Mouse (Mus musculus) erythroid progenitor cell, adult 5-6 weeks (primary cell): ENCODE data around the gene Trex1. TPM values are rescaled to one million over a fixed set of nuclear protein-coding genes. Genes with fewer than 3 reads are reported as not detected.
A peak's percentile ranks its signal among the peaks of the same experiment; 100 is the strongest.

Experiments
- ATAC-seq: replicated peaks from 2 replicates; pipeline ENCODE4 v1.8.0; 2016; ENCODE audit warnings: moderate number of reproducible peaks, mild to moderate bottlenecking, moderate TSS enrichment, inconsistent platforms; ENCODE audit not compliant: poor library complexity, low FRiP score, severe bottlenecking
- total RNA-seq, 2 experiments: library from RNA; stranded (forward) in 1 of 2; stranded (reverse) in 1 of 2; fragments of 150-400 nt in 1 of 2; fragments of 186-747, 209-891 nt in 1 of 2; gene quantifications; 2 replicates each; pipeline versions ENCODE4 v1.2.3 to v1.2.4; 2015 to 2017; ENCODE audit warnings: low replicate concordance in 2 of 2

Gene Trex1
- total RNA-seq, 2 experiments from 2014 or later: 0.76 to 17.6 TPM

- no peak for ATAC-seq
Measured at GRCm38 (mm10) chr9:109091802-109092201, 32.3 kb upstream of the Trex1 start.

GRCm38 (mm10) chr9:109090446-109090845 lies 30.9 kb upstream of the Trex1 start:
- no peak for ATAC-seq

- ATAC-seq: no peak
Measured at GRCm38 (mm10) chr9:109087987-109088386, 28.5 kb upstream of the Trex1 start.

- no peak for ATAC-seq
Measured at GRCm38 (mm10) chr9:109084922-109085321, 25.4 kb upstream of the Trex1 start.

- ATAC-seq: peak; percentile 98
Measured at GRCm38 (mm10) chr9:109082124-109082800, 22.7 kb upstream of the Trex1 start, which contains the start of the genes Ccdc51 and Tma7. Ccdc51 (plus strand) TSS chr9:109082493. Tma7 (minus strand) TSS chr9:109082587.

- 0 out of 2 replicates have a peak, but pooled peaks have one; percentile 11 for ATAC-seq
Measured at GRCm38 (mm10) chr9:109081749-109082123, 22.2 kb upstream of the Trex1 start.

- no peak for ATAC-seq
Measured at GRCm38 (mm10) chr9:109080516-109080915, 21.0 kb upstream of the Trex1 start.

GRCm38 (mm10) chr9:109073661-109074573 lies 14.4 kb upstream of the Trex1 start, which contains the start of gene Atrip:
Atrip (minus strand) TSS chr9:109074124.
- peak; percentile 100 for ATAC-seq

GRCm38 (mm10) chr9:109068095-109068735 lies 8.7 kb upstream of the Trex1 start:
- no peak for ATAC-seq

GRCm38 (mm10) chr9:109060898-109061295 lies 1.4 kb upstream of the Trex1 start:
- no peak for ATAC-seq

GRCm38 (mm10) chr9:109060184-109060897 lies 807 bp upstream of the Trex1 start:
- no peak for ATAC-seq

GRCm38 (mm10) chr9:109058006-109058765 lies 1.3 kb downstream of the Trex1 start:
- no peak for ATAC-seq

- ATAC-seq: no peak
Measured at GRCm38 (mm10) chr9:109057543-109057942, 2.0 kb downstream of the Trex1 start.

GRCm38 (mm10) chr9:109056916-109057315 lies 2.6 kb downstream of the Trex1 start:
- ATAC-seq: no peak

- no peak for ATAC-seq
Measured at GRCm38 (mm10) chr9:109056081-109056690, 3.3 kb downstream of the Trex1 start.

GRCm38 (mm10) chr9:109055271-109056030 lies 4.1 kb downstream of the Trex1 start:
- ATAC-seq: no peak

- no peak for ATAC-seq
Measured at GRCm38 (mm10) chr9:109054712-109055111, 4.8 kb downstream of the Trex1 start.

- ATAC-seq: no peak
Measured at GRCm38 (mm10) chr9:109053851-109054250, 5.7 kb downstream of the Trex1 start.
